Mouse (Mus musculus): ENCODE data around the gene Tspan12.
"Not testable (repeated sequence)": the region's sequence is repeated elsewhere in the genome, so short reads cannot be mapped to it uniquely, and the experiment has no call there.

Tspan12 gene

DNA sequence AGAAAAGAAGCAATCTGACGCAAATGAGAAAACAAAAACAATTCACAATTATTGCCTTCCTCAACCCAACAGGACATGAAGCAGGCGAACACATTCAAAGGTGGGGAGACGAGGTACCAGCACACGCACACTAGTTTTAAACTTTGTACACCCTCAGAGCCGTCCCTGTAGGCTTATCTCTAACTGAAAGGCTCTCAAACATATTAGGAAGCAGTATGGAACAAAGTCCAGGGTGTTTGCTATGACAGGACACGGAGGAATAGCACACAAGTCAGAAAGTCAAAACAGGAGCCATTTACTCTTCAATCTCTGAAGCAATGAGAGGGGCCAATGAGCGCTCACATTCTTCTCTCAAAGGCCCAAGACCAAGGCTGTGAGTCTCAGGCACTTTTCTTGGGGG is 24.3 kb downstream of the Tspan12 start:
- DNase-seq (ENCODE audit: low spot score), result peak; percentile 50

DNA sequence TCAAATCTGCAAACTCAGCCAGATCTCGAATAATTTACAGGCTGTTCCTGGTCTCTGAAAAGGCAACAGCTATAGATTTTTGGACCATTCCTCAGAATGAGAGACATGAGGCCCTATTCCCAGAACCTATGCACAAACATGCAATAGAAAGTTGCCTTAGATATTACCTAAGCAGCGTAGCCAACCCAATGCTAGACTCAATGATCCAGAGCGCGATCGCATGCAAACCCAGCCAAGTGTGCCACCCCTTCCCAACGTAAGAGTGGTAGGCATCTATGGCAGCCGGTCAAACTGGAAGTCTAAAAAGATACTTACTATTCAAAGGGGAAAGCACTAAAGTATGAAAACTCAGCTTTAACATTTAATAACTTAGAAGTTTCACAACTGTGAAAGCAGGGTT is 28.6 kb downstream of the Tspan12 start:
- DNase-seq (ENCODE audit: low spot score), result no peak

DNA sequence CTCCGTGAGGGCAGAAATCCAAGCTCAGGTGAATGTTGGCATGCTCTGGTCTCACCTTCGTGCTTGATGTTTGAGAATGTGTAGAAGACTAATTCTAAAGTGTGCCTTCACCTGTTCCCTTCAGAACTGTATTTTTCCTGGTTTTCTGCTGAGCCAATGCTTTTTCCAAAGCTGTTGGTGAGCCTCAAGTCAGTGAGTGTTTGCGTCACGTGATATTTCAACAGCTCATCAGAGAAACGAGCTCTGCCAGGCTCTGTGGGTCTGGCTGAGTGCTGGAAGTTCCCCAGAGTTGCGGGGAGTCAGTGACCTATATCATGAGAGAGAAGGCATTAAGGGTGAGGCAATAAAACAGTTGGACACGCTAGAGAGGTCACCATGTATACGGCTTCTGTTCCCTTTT is 29.0 kb downstream of the Tspan12 start:
- DNase-seq (ENCODE audit: low spot score), result peak; percentile 65

DNA sequence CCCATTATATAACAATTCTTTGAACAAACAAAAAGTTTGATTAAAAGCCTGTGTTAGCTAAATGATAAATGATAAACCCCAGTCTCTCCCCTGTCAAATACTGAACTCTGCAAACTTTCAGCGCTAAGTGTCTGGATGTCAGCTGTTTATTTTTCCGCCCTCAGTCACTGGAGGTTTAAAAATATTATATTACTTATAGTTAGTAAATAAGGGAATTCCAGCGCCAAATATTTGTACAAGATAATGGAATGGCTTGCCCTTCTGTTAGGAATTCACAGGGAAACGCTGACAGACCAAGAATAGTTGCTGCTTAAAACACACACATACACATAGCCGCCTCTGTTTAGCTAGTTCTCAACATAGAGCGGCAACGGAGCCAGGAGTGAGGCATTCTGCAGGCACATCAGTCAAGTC is 29.6 kb downstream of the Tspan12 start:
- peak; percentile 51 for DNase-seq (ENCODE audit: low spot score)

DNA sequence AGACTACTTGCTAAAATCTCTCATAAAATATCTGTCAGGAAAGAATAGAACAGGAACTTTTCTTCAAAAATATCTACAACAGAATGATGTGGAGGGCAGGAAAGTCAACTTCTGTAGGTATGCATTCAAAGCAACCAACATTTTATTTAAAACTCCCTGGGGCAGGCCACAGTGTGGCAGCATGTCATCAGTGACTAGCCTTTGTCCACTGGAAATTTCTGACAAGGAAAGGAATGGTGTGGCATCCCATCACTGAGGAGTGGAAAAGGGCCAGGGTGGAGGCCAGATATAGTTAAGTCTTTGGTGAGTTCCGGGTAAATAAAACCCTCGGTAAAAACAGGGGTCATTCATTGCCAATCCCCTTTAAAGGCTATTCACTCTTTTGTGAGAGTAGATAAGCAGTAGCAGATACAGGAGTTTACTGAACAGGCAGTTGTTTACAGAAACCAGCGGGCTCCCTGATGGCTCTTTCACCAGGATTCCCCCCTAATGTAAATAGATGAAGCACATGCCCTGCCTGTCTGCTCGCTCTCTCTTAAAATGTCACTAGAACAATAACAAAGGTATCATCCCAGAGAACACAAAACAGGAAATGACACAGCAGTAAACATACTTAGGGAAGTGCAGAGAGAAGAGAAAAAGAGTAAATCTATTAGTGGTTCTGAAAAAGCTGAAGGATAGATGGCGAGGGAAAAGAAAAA is 34.1 kb downstream of the Tspan12 start:
- peak; percentile 46 for DNase-seq (ENCODE audit: low spot score)

DNA sequence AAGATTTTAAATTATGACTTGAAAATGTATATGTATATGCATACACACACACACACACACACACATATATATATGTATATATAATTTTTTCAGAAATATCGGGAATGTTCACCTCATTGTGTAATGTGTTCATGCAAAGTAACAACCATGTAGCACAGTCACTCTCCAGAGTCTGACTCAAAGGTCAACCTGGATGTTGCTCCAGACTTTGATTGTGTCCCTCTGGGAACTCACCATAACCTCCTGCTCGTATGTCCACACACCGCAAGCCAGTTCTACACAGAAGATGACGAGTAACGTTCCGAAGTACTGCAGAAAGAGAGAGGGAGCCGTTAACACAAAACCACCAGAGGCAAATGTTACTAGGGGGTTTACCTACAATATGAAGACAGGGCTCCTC is 46.3 kb downstream of the Tspan12 start:
- no peak for DNase-seq (ENCODE audit: low spot score)

DNA sequence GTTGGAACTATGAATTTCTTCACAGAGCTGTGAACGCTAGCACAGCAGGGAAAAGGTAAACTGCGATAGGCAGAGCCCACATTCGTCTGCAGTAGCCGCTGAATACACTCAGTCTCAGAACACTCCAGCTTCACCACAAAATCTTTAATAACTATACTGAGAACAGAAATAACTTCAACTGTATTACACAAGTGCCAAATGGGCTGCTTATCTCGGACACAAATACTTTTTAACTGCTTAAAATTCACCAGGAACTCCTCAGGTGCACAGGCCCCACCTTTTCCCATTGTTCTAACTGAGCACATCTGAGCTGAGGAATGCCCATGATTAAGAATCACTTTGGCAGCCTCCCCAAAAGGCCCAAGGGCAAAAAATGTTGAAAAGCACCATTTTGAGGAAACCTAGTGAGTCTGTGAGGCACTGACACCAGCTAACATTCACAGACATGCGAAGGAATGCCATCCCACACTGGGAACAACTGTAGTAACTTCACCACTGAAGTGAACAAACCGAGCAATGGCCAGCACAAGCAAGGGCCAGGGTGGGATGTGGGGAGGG is 47.2 kb downstream of the Tspan12 start:
- no peak for DNase-seq (ENCODE audit: low spot score)

DNA sequence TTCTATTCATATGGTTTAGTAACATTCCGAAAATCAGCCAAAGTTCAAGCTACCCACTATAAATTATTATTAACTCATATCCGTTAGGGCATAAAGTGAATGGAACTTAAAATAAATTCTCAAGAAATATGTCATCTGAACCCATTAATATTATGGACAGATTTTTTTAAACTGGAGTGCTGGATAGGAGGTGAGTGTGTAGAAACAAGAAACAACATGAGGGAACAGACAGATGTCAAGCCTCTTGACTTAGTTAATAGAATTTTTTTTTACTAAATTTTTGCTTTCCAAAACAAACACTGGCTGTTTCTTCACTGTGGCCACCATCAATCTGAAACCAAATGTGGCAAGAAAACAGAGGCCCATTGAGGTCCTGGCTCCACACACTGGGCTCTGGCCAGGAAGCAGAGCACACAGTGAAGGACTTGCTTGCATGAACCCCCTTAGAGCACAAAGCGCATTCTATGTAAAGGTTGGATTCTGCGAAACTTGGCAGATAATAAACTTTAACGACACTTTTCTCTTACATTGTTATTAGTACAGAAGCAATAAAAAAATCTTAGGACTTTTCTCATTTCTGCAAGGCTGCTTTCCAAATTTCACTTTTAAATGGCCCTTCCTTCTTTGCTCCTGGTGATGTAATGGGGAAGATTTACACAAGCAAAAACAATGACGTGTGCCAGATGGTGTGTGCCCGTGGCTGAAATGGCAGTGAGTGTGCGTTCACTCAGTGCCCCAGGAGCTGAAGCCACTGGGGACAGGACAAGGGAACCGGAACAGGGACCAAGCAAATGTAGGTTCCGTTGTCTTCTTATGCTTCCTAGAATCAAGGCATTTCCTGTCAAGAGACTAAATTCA is 48.6 kb downstream of the Tspan12 start:
- DNase-seq (ENCODE audit: low spot score), result no peak

DNA sequence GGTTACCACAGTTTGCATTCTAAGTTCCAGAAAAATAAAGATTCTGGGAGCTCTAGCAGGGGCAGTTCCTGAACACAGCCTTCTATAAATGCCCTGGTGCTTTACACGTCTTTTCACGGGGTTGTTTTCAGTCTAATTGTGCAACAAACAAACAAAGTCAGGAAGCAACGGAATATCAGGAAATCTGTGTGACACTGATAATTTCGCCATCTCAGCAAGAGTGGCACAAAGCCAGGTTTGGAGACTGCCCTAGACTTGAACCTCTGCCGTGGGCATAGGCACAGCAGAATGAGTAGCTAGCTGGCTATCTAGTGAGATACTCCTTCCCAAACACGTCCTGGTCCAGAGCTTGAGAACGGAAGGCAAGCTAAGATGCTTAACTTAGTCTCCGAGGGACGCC is 53.7 kb downstream of the Tspan12 start:
- no peak for DNase-seq (ENCODE audit: low spot score)

DNA sequence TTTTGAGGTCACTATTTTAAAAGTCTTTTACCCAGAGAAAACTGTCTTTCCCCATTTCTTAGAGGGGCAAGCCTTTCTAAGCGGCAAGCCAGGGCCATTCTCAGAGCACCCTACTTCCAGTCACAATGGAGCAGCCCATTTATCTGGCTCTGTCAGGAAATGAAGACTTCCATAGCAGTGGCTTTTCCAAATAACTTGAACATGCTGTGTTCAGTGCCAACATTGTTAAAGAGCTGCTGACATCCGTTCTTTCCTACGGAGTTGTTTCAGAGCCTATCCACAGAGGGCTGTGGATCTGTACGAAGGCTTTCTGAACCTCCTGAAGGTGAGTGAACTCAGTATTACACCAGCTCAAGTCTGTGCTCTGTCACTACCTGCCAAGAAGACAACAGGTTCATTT is 55.2 kb downstream of the Tspan12 start:
- DNase-seq (ENCODE audit: low spot score), result no peak

DNA sequence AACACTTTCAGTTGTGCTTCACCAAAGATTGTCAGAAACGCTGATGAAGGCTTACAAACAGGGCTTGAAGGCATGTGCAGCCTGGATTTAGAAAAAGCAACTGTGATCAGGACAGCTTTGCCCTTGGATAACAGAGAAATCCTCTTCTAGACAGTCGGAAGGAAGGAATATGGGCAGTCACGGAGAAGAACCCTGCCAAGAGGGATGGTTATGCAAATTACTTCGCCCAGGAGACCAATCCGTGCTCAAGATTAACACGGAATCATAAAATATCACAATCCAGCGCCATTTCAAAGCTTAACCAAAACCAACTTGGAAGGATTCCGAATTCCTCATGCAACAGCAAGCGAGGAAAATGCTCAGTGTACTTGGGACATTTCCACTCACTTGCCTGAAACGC is 55.9 kb downstream of the Tspan12 start:
- no peak for DNase-seq (ENCODE audit: low spot score)

DNA sequence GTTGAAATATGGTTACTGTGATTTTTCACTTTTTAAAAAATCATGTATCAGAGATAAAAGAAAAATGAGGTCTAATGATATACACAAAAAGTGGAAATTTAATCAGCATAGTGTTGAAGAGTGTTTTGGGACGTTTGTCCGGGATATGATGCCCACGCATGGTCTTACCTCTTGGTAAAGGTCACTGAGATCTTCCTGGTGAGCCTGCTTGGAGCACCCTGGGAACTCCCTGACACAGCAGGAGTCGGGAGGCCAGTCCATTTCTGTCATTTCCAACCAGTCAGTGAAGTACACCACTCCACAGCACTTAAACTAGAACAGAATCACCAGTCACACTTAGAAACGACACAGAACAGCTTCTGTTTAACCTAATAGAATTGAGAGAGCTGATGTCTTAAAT is 56.9 kb downstream of the Tspan12 start:
- no peak for DNase-seq (ENCODE audit: low spot score)

DNA sequence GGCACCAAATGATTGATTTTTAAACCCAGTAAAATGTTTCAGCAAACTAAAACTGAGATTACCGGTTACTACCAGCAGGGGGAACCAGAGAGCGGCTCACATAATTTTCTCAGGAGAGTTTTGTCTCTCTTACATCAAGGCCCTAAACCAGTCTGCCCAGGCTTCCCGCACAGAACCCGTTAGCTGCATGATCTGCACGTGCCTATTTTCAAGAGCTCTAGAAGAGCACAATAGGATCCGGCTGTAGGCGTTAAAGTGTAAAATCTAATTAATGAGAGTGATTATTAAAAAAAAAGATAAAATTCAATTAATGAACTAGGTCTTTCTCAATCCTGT is 57.3 kb downstream of the Tspan12 start:
- DNase-seq (ENCODE audit: low spot score), result peak; percentile 53

DNA sequence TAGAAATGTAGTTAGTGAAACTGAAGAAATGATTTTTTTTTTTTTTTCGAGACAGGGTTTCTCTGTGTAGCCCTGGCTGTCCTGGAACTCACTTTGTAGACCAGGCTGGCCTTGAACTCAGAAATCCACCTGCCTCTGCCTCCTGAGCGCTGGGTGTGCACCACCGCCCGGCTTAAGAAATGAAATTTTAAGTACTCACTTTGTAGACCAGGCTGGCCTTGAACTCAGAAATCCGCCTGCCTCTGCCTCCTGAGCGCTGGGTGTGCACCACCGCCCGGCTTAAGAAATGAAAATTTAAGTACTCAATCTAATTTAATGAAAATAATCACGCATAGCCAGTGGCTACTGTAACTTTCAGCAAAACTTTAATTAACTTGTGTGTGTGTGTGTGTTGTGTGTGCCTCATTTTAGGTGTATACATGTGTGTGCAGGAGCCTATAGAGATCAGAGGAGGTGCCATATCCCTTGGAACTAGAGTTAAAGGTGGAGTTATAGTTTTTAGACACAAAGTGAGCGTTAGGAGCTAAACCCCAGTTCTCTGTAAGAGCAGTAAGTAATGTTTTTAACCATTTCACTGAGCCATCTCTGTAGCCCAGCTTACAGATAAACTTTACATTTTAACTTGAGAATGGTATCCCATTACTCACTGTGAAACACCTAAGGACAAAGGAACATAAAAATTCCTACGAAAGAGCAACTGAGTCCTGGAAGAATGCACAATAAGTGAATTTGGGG is 57.8 kb downstream of the Tspan12 start:
- DNase-seq (ENCODE audit: low spot score), result no peak

DNA sequence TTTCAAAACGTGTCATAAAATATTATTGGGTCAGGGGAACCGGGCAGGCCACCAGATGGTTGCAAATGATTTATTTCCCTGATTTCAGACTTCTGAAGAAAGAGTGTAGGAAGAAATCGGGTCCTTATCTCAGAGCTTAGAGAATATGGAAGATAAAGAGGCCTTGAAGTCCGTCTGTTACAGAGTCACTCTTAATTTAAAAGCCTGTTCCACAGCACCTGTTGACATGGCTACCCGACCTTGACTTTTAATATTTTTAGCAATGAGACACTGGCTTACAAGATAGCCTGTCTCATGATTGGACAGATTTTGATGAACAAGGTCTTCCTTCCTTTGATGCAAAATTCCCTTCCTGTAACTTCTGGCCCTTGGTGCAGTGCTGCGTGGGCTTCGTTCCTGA is 61.0 kb downstream of the Tspan12 start:
- no peak for DNase-seq (ENCODE audit: low spot score)

DNA sequence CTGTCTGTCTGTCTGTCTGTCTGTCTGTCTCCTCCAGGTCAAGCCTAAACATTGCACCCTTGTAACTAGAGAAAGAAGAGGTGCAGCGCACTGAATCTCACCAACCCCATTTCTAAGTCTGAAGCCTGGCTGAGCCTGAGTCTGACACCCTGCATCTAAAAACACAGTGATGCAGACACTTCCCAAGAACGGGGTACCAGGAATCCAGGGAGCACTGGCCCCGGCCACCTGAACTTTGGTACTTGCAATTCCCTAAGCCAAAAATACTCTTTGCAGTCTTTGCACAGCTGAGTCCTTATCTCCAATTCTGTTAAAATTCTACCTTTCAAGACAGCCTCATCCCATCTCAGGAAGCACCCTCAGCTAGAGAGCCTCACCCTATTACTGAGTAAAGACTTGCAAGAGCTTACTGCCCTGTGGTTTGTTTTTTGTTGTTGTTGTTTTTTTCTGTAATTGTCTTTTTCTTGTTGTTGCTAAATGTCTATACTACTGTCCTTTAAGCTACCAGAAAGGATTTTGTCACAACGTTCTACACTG is 61.7 kb downstream of the Tspan12 start:
- DNase-seq (ENCODE audit: low spot score), result peak; percentile 73

DNA sequence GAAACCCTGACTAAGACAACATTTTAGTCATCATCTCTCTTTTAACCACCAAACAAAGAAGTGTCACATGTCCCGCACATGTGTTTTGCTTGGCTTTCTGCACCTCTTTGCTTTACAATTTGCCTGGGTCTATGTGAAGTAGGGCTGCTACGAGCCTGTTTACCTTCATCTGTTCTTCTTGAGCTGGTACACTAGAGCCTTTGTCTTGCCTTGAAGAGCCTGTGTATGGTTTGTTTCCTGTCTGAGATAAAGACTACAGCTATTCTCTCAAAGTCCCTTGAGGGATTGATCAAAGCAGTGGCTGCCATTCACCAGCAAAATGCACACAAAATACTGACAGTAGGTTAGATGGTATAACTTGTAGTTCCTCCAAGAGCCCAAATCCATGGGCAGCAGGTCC is 62.3 kb downstream of the Tspan12 start:
- DNase-seq (ENCODE audit: low spot score), result peak; percentile 20

DNA sequence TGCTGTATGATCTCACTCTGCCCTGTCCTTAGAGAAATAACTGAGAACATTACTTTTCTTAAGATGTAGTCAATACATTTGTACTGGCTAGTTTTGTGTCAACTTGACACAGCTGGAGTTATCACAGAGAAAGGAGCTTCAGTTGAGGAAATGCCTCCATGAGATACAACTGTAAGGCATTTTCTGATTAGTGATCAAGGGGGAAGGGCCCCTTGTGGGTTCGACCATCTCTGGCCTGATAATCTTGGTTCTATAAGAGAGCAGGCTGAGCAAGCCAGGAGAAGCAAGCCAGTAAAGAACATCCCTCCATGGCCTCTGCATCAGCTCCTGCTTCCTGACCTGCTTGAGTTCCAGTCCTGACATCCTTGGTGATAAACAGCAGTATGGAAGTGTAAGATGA is 62.7 kb downstream of the Tspan12 start:
- DNase-seq (ENCODE audit: low spot score), result not testable (repeated sequence)

DNA sequence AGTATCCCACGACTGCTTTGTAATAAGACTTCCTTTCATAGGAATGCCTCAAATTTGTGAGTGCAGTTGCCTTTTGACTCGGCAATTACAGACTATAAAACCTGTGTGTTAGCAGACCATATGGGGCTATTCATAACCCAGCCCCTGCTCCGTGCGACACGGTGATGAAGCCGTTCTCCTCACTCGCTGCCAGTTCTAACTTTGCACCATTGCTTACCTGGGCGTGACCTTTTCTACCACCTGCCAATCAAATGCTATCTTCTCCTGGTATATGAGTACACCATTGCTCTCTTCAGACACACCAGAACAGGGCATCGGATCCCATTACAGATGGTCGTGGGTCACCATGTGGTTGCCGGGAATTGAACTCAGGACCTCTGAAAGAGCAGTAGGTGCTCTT is 64.6 kb downstream of the Tspan12 start:
- no peak for DNase-seq (ENCODE audit: low spot score)

DNA sequence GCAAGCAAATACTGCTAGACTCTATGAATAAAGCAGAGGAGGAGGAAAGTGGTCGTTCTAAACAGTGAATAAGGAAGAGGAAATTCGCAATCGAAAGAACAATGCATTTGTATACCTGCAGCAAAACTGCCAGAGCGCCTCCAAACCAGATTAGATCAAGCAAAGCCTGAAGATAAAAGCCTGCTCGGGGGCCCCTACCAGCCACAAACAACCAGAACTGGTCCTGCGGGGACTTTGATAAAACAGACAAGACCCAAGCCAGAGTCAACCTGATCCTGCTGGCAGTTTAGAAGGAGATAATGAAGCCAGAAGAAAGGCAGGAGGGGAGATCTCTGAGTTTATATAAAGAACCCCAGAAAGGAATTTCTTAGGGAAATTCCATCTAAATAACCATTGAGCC is 65.0 kb downstream of the Tspan12 start:
- DNase-seq (ENCODE audit: low spot score), result no peak

DNA sequence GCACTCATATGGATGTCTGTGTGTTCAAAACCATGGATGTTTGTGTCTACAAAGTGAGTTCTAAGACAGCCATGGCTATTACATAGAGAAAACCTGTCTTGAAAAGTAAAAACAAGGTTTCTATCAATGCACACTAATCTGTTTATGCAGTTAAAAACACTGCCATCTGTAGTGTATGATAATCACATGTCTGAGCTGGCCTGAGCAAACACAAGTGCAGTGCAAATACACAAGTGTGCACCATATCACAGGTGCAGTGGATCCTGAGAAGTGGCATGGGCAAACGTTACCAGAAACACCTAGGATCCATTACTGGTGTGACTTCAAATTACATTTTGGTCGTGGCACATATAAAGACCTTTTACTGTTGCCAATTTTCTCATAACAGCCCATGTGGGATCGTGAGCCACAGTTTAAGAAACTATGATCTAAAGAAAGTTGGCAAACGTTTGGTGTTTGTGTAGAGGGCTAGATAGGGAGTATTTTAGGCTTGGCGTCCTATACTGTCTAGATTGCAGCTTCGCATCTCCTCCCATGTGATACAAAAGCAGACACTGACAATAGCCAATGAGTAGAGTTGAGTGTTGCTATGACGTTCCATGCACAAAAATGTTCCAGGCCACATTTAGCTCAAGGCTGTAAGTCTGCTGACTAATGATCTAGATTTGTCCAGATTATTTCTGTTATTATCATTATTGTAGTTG is 78.0 kb downstream of the Tspan12 start:
- DNase-seq (ENCODE audit: low spot score), result no peak

DNA sequence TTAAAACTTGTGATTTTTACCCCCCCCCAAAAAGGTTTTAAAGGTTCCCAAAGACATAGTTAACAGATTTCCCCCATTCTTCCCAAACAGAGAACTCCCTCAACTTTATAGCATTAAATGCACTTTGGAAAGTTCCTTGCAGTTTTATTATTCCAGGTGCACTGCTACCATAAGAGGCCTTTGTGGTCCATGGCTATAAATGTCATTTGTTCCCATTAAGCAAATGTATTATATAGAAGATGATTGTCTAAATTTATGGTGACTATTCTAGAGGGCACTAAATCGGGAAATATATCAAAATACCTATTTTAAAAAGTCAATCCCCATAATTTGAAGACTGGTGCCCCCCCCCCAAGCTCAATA is 82.9 kb downstream of the Tspan12 start:
- DNase-seq (ENCODE audit: low spot score), result no peak

All from yolk sac, embryonic 10.5 days (tissue).